Mouse (Mus musculus) v-Abl transformed pro-B cells (cell line): ENCODE measurements around the gene Ppp1r13l.

Source experiments
- in situ Hi-C, 2 experiments: fragments of 400-800 bp; cut with MboI; formaldehyde crosslinking; loops; one replicate each; pipeline ENCODE4 v1.15.1; 2025; ENCODE audit not compliant: unreplicated experiment in 2 of 2

Gene Ppp1r13l

GRCm38 (mm10) chr7:19404476-19404875 is 44.9 kb downstream of the Ppp1r13l start, which contains the start of gene Ckm:
Gene Ckm, plus strand, starts transcription at chr7:19404776.
- in situ Hi-C loops = loop anchor here (10.0 kb wide), 3 partner anchors 390 to 470 kb away; partner anchors contain the start of genes Cblc (in 1 of the 2) and Ceacam16 (in 1 of the 2)

GRCm38 (mm10) chr7:19405417-19405816 is 45.9 kb downstream of the Ppp1r13l start:
- in situ Hi-C loops = loop anchor here (10.0 kb wide), 3 partner anchors 389 to 469 kb away; partner anchors contain the start of genes Cblc (in 1 of the 2) and Ceacam16 (in 1 of the 2)

GRCm38 (mm10) chr7:19409753-19410152 is 50.2 kb downstream of the Ppp1r13l start:
- in situ Hi-C loops = loop anchor here (10.0 kb wide), 3 partner anchors 385 to 465 kb away; partner anchors contain the start of genes Cblc (in 1 of the 2) and Ceacam16 (in 1 of the 2)

- in situ Hi-C loops = no loop called here
These were observed 51.3 kb downstream of the Ppp1r13l start for GRCm38 (mm10) chr7:19410766-19411344.

GRCm38 (mm10) chr7:19411783-19412182 is 52.2 kb downstream of the Ppp1r13l start:
- in situ Hi-C loops = no loop called here

- in situ Hi-C loops = no loop called here
These were observed 54.0 kb downstream of the Ppp1r13l start for GRCm38 (mm10) chr7:19413525-19413924.

GRCm38 (mm10) chr7:19416590-19416989 is 57.0 kb downstream of the Ppp1r13l start:
- in situ Hi-C loops = no loop called here

- in situ Hi-C loops = loop anchor here in 1 of 2 experiments (10.0 kb wide), 1 partner anchor 365 kb away; no protein-coding TSS in a partner anchor
These were observed 60.6 kb downstream of the Ppp1r13l start for GRCm38 (mm10) chr7:19420121-19420520.

GRCm38 (mm10) chr7:19420821-19421636 is 61.5 kb downstream of the Ppp1r13l start:
- in situ Hi-C loops = loop anchor here in 1 of 2 experiments (10.0 kb wide), 1 partner anchor 364 kb away; no protein-coding TSS in a partner anchor

GRCm38 (mm10) chr7:19423083-19423482 is 63.5 kb downstream of the Ppp1r13l start:
- in situ Hi-C loops = loop anchor here in 1 of 2 experiments (10.0 kb wide), 1 partner anchor 362 kb away; no protein-coding TSS in a partner anchor

GRCm38 (mm10) chr7:19424051-19424450 is 64.5 kb downstream of the Ppp1r13l start:
- in situ Hi-C loops = loop anchor here in 1 of 2 experiments (10.0 kb wide), 1 partner anchor 361 kb away; no protein-coding TSS in a partner anchor

GRCm38 (mm10) chr7:19426349-19426748 is 66.8 kb downstream of the Ppp1r13l start:
- in situ Hi-C loops = loop anchor here in 1 of 2 experiments (10.0 kb wide), 1 partner anchor 358 kb away; no protein-coding TSS in a partner anchor

GRCm38 (mm10) chr7:19426888-19427287 is 67.3 kb downstream of the Ppp1r13l start:
- in situ Hi-C loops = loop anchor here in 1 of 2 experiments (10.0 kb wide), 1 partner anchor 358 kb away; no protein-coding TSS in a partner anchor
